Mouse (Mus musculus) ES-Bruce4 (cell line): ENCODE data around the gene Slc6a4. TPM values are rescaled to one million over a fixed set of nuclear protein-coding genes. Genes with fewer than 3 reads are reported as not detected.

ENCODE experiments used
- H3K27ac ChIP-seq: 2 replicates; pipeline ENCODE4 v1.5.1; 2012; ENCODE audit warnings: low read length, inconsistent platforms; ENCODE audit not compliant: insufficient read depth
- H3K27me3 ChIP-seq: 2 replicates; pipeline ENCODE4 v1.6.1; 2012; ENCODE audit warnings: mild to moderate bottlenecking, low read length, inconsistent platforms; ENCODE audit not compliant: control insufficient read depth, poor library complexity, insufficient read depth, severe bottlenecking
- H3K36me3 ChIP-seq: 2 replicates; pipeline ENCODE4 v1.6.1; 2012; ENCODE audit warnings: inconsistent platforms, mild to moderate bottlenecking, low read length, moderate library complexity; ENCODE audit not compliant: control insufficient read depth, poor library complexity, insufficient read depth, severe bottlenecking
- H3K4me1 ChIP-seq: one replicate; pipeline ENCODE4 v1.8.1; 2011; ENCODE audit warnings: low read length; ENCODE audit not compliant: control insufficient read depth, insufficient read depth
- H3K4me3 ChIP-seq: 2 replicates; pipeline ENCODE4 v1.5.1; 2011; ENCODE audit warnings: low read depth, mild to moderate bottlenecking, low read length
- H3K9ac ChIP-seq: 2 replicates; pipeline ENCODE4 v1.6.1; 2012; ENCODE audit warnings: low read depth, mild to moderate bottlenecking, inconsistent platforms; ENCODE audit not compliant: poor library complexity, severe bottlenecking
- H3K9me3 ChIP-seq: replicated peaks from 2 replicates; pipeline ENCODE4 v1.6.1; 2012; ENCODE audit warnings: mild to moderate bottlenecking, low read length, inconsistent platforms; ENCODE audit not compliant: control insufficient read depth, poor library complexity, insufficient read depth, severe bottlenecking
- CTCF ChIP-seq: IDR thresholded peaks from one replicate; pipeline ENCODE4 v1.8.1; 2011; ENCODE audit warnings: low read depth, low read length
- EP300 ChIP-seq: IDR thresholded peaks from 2 replicates; pipeline ENCODE4 v1.6.1; 2011; ENCODE audit warnings: low read depth, low read length; ENCODE audit not compliant: insufficient read depth
- POLR2A ChIP-seq: IDR thresholded peaks from one replicate; pipeline ENCODE4 v1.8.1; 2011; ENCODE audit warnings: low read length; ENCODE audit not compliant: insufficient read depth
- polyA plus RNA-seq: library from polyadenylated mRNA; stranded (reverse); fragments of >200 nt; gene quantifications from 2 replicates; pipeline ENCODE4 v1.2.4, GENCODE M21; 2011; ENCODE audit warnings: low read depth; ENCODE audit not compliant: missing spikeins, insufficient read depth, insufficient read length

Slc6a4 gene
- polyA plus RNA-seq, 1 experiment, result not detected

DNA sequence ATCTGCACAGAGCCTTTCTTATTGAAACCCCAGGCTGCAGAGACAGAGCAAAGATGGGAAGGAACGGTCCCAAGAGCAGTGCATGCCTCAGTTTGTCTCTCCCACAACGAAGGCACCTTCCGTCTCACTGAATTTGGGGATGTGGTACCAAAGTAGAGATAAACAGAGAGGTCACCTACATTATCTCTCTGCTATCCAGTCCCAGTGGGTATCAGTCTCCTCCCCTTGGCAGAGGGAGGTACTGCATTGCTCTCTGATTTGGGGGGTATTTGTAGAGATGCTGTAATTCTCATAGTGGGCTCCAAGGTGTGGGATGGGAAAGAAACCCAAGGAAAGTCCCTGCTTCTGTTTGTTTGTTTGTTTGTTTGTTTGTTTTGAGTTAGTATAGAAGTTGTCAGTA, 28.2 kb downstream of the Slc6a4 start:
- no peaks in the 10 kb centered on the region for H3K36me3 ChIP-seq
- no peak overlapping the region for H3K9ac ChIP-seq
- H3K4me1 ChIP-seq, result no peaks in the 10 kb centered on the region
- H3K27ac ChIP-seq, result no peak overlapping the region
- TF ChIP-seq CTCF (no peak), POLR2A (no peak), EP300 (no peak)
- H3K27me3 ChIP-seq, result no peaks in the 10 kb centered on the region
- no peak overlapping the region for H3K4me3 ChIP-seq
- no peaks in the 10 kb centered on the region for H3K9me3 ChIP-seq

- Histone ChIP-seq H3K27ac (no peak overlapping the region), H3K4me3 (no peak overlapping the region), H3K36me3 (no peaks in the 10 kb centered on the region), H3K27me3 (no peaks in the 10 kb centered on the region), H3K9ac (no peak overlapping the region), H3K9me3 (no peaks in the 10 kb centered on the region), H3K4me1 (no peaks in the 10 kb centered on the region)
- TF ChIP-seq CTCF, result no peak
- no peak for TF ChIP-seq EP300
- TF ChIP-seq POLR2A, result no peak
These were observed 29.8 kb downstream of the Slc6a4 start for GRCm38 (mm10) chr11:77028157-77028556.

DNA sequence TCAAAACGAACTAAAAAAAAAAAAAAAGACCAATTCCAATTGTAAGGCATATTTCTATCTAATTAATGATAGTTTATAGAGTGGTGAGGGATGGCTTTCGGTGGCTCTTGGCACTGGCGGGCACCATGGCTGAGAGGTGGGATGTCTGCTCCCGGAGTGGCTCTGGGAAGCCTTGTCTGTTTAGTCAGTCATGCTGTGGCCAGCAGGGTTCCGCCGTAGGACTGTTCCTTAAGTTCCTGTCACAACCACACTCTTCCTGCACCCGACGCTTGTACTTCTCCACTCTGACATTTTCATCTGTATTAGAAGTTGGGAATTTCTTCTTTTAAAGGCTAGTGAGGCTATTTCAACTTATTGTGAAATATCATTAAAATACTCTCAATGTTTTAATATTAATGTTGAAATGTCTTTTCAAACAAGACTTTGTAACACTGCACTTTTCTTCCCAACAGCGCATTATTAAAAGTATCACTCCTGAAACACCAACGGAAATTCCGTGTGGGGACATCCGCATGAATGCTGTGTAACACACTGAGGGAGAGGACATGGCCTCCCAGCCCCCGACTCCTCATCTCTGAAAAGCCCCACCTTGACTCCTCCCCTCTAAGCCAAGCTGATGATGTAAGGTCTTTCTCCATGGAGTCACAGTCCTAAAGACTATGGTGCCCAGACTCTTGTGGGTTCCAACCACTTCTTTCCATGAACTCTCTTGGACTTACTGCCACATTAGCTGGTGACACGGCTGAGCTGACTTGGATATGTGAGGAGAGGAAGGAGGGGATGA, 32.9 kb downstream of the Slc6a4 start:
- Histone ChIP-seq H3K9me3 (no peaks in the 10 kb centered on the region), H3K27me3 (no peaks in the 10 kb centered on the region), H3K36me3 (no peaks in the 10 kb centered on the region), H3K4me3 (no peak overlapping the region), H3K9ac (no peak overlapping the region), H3K27ac (no peak overlapping the region), H3K4me1 (no peaks in the 10 kb centered on the region)
- no peak for TF ChIP-seq EP300
- TF ChIP-seq POLR2A, result no peak
- no peak for TF ChIP-seq CTCF

DNA sequence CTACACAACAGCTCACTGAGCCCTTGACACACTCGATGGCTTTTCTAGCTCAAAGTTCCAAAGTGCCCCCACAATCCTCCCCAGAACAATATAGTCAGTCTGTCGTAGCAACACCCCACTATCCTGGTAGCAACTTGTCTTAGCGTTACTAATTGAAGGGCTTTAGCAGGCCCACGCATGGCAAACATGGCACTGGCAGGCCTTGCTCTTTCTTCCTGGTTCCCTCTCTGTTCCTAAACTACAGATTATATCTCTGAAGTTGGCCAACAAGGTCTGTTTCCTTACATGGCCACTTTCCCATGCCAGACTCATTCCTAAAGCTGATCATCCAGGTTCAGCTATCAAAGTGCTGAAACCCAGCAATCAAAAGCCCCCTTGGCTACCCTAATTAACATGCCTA, 43.5 kb downstream of the Slc6a4 start:
- Histone ChIP-seq H3K36me3 (peaks cover 14% of the 10 kb centered on the region), H3K4me3 (no peak overlapping the region), H3K9ac (no peak overlapping the region), H3K27me3 (no peaks in the 10 kb centered on the region), H3K4me1 (no peaks in the 10 kb centered on the region), H3K27ac (no peak overlapping the region), H3K9me3 (no peaks in the 10 kb centered on the region)
- TF ChIP-seq POLR2A, result no peak
- no peak for TF ChIP-seq EP300
- TF ChIP-seq CTCF, result no peak

DNA sequence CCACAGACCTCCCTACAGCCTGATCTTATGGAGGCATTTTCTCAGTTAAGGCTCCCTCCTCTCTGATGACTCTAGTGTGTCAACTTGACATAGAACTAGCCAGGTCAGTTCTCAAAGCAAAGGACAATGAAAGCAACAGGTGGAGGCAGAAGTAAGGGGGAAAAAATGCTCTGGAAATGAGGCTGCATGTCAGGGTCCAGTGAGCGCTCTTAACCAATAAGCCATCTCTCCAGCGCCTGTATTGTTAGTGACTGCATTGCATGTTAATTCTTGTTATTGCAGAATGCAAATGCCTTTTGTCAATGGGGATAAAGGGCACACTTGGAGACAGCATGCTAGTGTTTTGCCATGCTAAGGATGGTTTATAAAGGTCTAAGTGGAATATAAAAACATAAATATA, 44.4 kb downstream of the Slc6a4 start:
- Histone ChIP-seq H3K27me3 (no peaks in the 10 kb centered on the region), H3K4me3 (no peak overlapping the region), H3K4me1 (no peaks in the 10 kb centered on the region), H3K9ac (no peak overlapping the region), H3K36me3 (peaks cover 18% of the 10 kb centered on the region), H3K9me3 (no peaks in the 10 kb centered on the region), H3K27ac (no peak overlapping the region)
- no peak for TF ChIP-seq EP300
- TF ChIP-seq CTCF, result no peak

DNA sequence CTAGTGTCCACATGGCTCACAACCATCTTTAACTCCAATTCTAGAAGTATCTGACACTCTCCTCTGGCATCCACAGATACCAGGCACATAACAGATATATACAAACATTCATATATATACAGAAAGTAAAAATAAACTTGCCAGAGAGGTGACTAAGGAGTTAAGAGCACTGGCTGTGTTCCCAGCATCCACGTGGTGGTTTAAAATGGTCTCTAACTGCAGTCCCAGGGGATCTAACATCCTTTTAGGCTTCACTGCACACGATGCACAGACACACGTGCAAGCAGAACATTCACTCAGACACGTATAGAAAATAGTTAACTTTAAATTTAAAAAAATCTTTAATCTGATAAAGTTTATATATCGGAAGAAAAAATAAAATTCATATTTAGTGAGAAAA, 63.5 kb downstream of the Slc6a4 start:
- Histone ChIP-seq H3K27ac (no peak overlapping the region), H3K4me3 (no peak overlapping the region), H3K4me1 (peaks cover 3% of the 10 kb centered on the region), H3K9ac (no peak overlapping the region), H3K36me3 (no peaks in the 10 kb centered on the region; the same call in 1 of the 2 replicates), H3K27me3 (no peaks in the 10 kb centered on the region), H3K9me3 (no peaks in the 10 kb centered on the region)
- TF ChIP-seq EP300 (no peak), CTCF (no peak), POLR2A (no peak)
